Comparison of ENCODE assay signal across 26 mouse cellular contexts in genomic region chr12:80841618-80842017, GRCm38 (mm10).
"Had no signal": no experiment of that assay in that cellular context is flagged by ENCODE, and none has a peak within 500 bp of the region (broad histone marks: within the 10 kb centered on the region; RNA-seq: fewer than 3 reads in every experiment).

No protein-coding gene starts in this region.

- H3K9me3 ChIP-seq: heart, embryonic 10.5 days; heart, embryonic 13.5 days; heart, embryonic 15.5 days; hindbrain, embryonic 13.5 days; hindbrain, embryonic 15.5 days; kidney, embryonic 15.5 days; limb, embryonic 13.5 days; limb, embryonic 15.5 days; liver, embryonic 12.5 days had no signal

- DNase-seq: gastrocnemius, postnatal 14 days; gastrocnemius, postnatal 36 days; heart, adult 11 months; heart, postnatal 14 days; heart, postnatal 36 days; kidney, adult 11 months; kidney, adult 2 months; kidney, adult 9 months; kidney, postnatal 14 days; kidney, postnatal 36 days; layer of hippocampus, adult 9-11 months; layer of hippocampus, postnatal 36 days; left cerebral cortex, postnatal 4 days had no signal

- H3K4me2 ChIP-seq: heart, embryonic 13.5 days; heart, embryonic 15.5 days; hindbrain, embryonic 13.5 days; hindbrain, embryonic 15.5 days; kidney, embryonic 15.5 days; limb, embryonic 13.5 days; limb, embryonic 15.5 days; liver, embryonic 12.5 days had no signal

- H3K27ac ChIP-seq: heart, embryonic 10.5 days; heart, embryonic 13.5 days; heart, embryonic 15.5 days; hindbrain, embryonic 13.5 days; hindbrain, embryonic 15.5 days; hindbrain, postnatal 0 days; kidney, embryonic 15.5 days; kidney, postnatal 0 days; limb, embryonic 13.5 days; limb, embryonic 15.5 days; liver, embryonic 12.5 days; liver, embryonic 14.5 days had no signal

- H3K4me3 ChIP-seq: heart, embryonic 10.5 days; heart, embryonic 13.5 days; heart, embryonic 15.5 days; hindbrain, embryonic 13.5 days; hindbrain, embryonic 15.5 days; kidney, embryonic 15.5 days; limb, embryonic 13.5 days; limb, embryonic 15.5 days; liver, embryonic 12.5 days had no signal

- H3K27me3 ChIP-seq: heart, embryonic 13.5 days; heart, embryonic 15.5 days; hindbrain, embryonic 13.5 days; hindbrain, embryonic 15.5 days; kidney, embryonic 15.5 days; limb, embryonic 13.5 days; limb, embryonic 15.5 days; liver, embryonic 12.5 days had no signal

- H3K36me3 ChIP-seq: heart, embryonic 10.5 days; heart, embryonic 13.5 days; heart, embryonic 15.5 days; hindbrain, embryonic 13.5 days; hindbrain, embryonic 15.5 days; kidney, embryonic 15.5 days; limb, embryonic 13.5 days; limb, embryonic 15.5 days had no signal

- H3K9ac ChIP-seq: heart, embryonic 13.5 days; heart, embryonic 15.5 days; hindbrain, embryonic 13.5 days; hindbrain, embryonic 15.5 days; kidney, embryonic 15.5 days; limb, embryonic 13.5 days; limb, embryonic 15.5 days; liver, embryonic 12.5 days; liver, embryonic 14.5 days had no signal

- ATAC-seq: hindbrain, postnatal 0 days; intestine, embryonic 16.5 days; liver, embryonic 12.5 days had no signal
